Mouse (Mus musculus) common myeloid progenitor, adult 5-6 weeks (primary cell): ENCODE measurements around the gene Scrn3. TPM values are rescaled to one million over a fixed set of nuclear protein-coding genes. Genes with fewer than 3 reads are reported as not detected.

Experiments
- ATAC-seq: replicated peaks from 2 replicates; pipeline ENCODE4 v1.8.0; 2016; ENCODE audit warnings: low read depth, mild to moderate bottlenecking, moderate TSS enrichment, inconsistent platforms; ENCODE audit not compliant: poor library complexity, severe bottlenecking
- total RNA-seq: library from RNA; stranded (forward); fragments of 200-1000, 187-1606 nt; gene quantifications from 2 replicates; pipeline ENCODE4 v1.2.3, GENCODE M21; 2017

The Scrn3 gene
- total RNA-seq, 1 experiment from 2014 or later: 25.1 TPM

- ATAC-seq: no peak
Observed at GRCm38 (mm10) chr2:73274119-73274920, 38.1 kb upstream of the Scrn3 start.

- ATAC-seq: no peak
Observed at GRCm38 (mm10) chr2:73275261-73276040, 37.0 kb upstream of the Scrn3 start.

GRCm38 (mm10) chr2:73276141-73276571 is 36.2 kb upstream of the Scrn3 start:
- no peak for ATAC-seq

- ATAC-seq: no peak
Observed at GRCm38 (mm10) chr2:73277021-73277708, 35.2 kb upstream of the Scrn3 start.

GRCm38 (mm10) chr2:73277709-73278075 is 34.7 kb upstream of the Scrn3 start:
- no peak for ATAC-seq

GRCm38 (mm10) chr2:73278131-73278854 is 34.1 kb upstream of the Scrn3 start:
- peak; percentile 78 for ATAC-seq

GRCm38 (mm10) chr2:73278869-73279268 is 33.5 kb upstream of the Scrn3 start:
- 0 out of 2 replicates have a peak, but pooled peaks have one; percentile 1 for ATAC-seq

GRCm38 (mm10) chr2:73279271-73280038 is 32.9 kb upstream of the Scrn3 start:
- no peak for ATAC-seq

- ATAC-seq: no peak
Observed at GRCm38 (mm10) chr2:73280356-73281047, 31.9 kb upstream of the Scrn3 start.

- no peak; the same call in 1 of the 2 replicates for ATAC-seq
Observed at GRCm38 (mm10) chr2:73281048-73281661, 31.2 kb upstream of the Scrn3 start.

GRCm38 (mm10) chr2:73281707-73282106 is 30.7 kb upstream of the Scrn3 start:
- ATAC-seq: 0 out of 2 replicates have a peak, but pooled peaks have one; percentile 13

- no peak for ATAC-seq
Observed at GRCm38 (mm10) chr2:73285630-73286029, 26.8 kb upstream of the Scrn3 start.

GRCm38 (mm10) chr2:73291130-73291529 is 21.3 kb upstream of the Scrn3 start:
- no peak for ATAC-seq

- no peak for ATAC-seq
Observed at GRCm38 (mm10) chr2:73295023-73295422, 17.4 kb upstream of the Scrn3 start.

- ATAC-seq: no peak
Observed at GRCm38 (mm10) chr2:73298154-73298553, 14.2 kb upstream of the Scrn3 start.

GRCm38 (mm10) chr2:73298841-73299240 is 13.6 kb upstream of the Scrn3 start:
- no peak for ATAC-seq

- peak; percentile 36; the same call in 1 of the 2 replicates for ATAC-seq
Observed at GRCm38 (mm10) chr2:73301979-73302378, 10.4 kb upstream of the Scrn3 start.

- ATAC-seq: no peak
Observed at GRCm38 (mm10) chr2:73302722-73303121, 9.7 kb upstream of the Scrn3 start.
